Mouse (Mus musculus) urinary bladder, adult 18-20 months (tissue): ENCODE results near the gene Trim9.

Experiments used
- DNase-seq, 2 experiments: peaks; one replicate each; pipeline ENCODE4 v3.0.0; 2022; ENCODE audit warnings: low spot score in 2 of 2, mixed read lengths in 2 of 2

Gene Trim9

DNA sequence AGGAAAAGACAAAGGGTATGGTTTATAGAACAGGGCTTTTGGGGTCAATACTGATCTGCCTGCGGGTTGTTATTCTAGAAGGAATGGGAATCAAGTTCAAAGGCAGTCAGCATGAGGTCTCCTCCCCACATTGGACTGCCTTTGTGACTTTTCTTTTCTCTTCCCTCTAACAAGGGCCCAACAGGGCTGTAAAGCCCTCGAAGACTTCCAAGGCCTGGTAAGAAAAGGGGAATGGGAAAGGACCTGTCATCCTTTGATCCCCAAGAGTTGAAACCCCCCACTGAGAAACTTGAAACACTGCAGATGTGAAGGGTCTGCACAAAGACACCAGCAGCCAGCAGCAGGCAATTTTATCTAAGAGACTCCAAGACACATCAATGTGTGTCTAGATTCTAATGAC, 21.0 kb downstream of the Trim9 start:
- DNase-seq: no peak

DNA sequence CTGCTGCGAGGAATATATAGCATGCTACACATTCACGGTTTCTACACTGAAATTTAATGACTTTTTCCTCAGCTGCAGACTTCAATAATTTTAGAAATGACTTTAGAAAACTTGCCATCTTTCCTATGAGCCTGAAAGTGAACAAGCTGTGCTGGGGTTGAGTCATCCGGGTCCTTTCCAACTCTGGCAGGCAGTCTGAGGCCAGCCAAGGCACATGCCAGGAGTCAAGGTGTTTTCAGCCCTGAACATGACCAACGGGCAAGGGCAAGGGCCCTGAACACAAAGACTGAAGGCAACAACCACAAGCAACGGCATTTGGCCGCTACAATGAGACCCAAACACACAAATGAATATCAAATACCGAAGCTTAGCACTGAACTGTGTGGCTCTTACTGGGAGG, 21.6 kb downstream of the Trim9 start:
- no peak for DNase-seq

DNA sequence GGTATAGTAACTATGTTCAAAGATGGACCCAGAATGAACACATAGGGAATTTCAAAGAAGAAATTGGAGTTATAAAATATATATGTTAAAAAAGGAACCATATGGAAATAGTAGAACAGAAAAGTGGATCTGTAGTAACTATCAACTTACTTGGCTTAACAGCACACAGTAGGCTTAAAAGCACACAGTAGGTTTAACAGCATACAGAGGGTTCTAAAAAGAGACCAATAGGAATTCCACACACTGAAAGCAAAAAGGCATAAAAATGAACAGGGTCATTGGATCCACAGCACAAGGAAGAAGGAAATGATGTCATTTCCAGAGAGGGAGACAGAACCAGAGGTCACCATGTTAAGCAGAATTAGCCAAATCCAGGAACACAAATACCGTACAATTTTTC, 24.6 kb downstream of the Trim9 start:
- DNase-seq: no peak

DNA sequence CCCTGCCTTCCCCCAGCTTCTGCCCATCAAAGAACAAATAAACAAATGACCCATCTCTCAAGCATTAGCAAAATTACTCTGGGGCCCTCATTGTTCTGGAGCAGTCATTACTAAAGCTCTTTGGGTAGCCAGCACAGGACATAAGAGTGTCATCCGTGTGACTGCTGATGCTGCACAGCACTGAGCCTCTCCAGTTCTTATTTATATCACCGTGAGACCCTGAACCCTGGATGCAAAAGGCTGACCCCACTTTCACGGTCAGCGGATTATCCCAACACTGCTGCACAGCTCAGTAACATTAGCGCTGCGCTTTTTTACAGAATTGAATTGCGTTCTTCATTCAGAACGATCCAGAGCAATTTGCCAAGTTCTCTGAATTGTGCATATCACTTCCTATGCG, 31.3 kb downstream of the Trim9 start:
- DNase-seq: no peak

DNA sequence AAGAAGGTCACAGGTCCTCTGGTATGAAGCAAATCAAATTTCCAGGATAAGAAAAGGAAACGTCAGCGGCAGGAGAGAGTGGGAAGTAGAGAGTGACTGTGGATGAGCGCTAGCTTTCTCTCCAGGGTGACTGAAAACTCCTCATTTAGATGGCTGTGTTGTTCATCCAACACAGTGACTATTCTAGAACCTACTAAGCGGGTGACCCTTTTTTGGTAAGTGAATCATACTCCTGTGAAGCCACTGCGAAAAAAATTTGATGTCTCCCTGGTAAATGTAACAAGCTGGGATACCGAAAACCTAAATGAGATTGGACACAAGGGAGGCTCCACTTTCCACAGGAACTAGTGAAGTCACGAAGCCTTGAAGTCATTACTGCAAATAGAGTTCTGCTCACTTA, 39.5 kb downstream of the Trim9 start:
- DNase-seq: no peak

DNA sequence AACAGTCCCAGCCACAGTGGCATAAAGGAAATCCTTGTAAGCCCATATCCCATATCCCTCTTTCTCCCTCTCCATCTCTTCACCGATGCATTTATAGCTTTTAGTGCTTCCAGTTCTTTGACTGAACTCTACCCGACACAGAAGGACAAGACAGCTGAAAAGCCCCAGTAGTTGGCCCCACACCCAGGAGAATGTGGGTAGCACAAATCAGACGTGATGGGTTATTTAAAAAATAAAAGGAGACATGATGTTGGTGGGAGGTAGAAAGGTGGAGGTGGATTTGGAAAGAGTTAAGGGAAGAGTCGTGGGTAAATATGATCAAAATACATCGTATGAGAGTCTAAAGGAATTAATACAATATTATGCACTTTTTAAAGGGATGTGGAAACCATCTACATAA, 40.4 kb downstream of the Trim9 start:
- DNase-seq: no peak

DNA sequence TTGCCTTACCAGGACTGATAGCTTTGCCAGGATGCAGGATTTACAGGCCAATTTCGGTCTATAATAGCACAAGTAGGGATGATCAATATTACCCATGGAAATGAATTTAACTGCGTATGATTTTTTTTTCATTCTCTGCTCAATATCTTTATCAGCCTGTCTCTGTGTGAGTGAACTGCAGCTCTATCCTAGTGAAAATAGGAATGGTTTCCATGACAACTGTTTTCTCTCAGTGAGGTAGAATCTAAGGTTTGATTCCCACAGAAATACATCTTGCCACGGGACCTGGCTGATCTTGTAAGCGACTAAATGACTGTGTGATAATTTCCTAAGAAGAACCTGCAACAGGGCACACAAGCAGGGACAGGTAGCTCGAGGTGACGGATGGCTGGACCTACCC, 43.4 kb downstream of the Trim9 start:
- DNase-seq: no peak

DNA sequence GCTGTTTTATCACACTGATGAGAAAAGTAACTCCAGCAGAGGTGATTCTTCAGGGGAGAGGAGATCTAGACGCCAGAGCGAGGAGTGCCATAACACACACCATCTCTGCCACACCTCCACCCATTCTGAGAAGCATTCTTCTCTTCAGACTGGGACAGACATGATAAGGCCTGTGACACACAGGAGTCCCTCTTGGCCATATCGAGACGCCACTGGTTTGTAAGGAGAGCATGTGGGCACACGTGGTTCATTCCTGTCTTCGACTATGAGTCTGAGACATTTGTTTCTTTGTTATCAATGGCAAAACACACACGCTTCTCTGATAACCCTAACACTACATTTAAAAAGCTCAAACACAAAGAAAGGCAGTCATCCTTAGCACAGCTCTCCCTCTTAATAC, 43.9 kb downstream of the Trim9 start:
- DNase-seq: no peak

DNA sequence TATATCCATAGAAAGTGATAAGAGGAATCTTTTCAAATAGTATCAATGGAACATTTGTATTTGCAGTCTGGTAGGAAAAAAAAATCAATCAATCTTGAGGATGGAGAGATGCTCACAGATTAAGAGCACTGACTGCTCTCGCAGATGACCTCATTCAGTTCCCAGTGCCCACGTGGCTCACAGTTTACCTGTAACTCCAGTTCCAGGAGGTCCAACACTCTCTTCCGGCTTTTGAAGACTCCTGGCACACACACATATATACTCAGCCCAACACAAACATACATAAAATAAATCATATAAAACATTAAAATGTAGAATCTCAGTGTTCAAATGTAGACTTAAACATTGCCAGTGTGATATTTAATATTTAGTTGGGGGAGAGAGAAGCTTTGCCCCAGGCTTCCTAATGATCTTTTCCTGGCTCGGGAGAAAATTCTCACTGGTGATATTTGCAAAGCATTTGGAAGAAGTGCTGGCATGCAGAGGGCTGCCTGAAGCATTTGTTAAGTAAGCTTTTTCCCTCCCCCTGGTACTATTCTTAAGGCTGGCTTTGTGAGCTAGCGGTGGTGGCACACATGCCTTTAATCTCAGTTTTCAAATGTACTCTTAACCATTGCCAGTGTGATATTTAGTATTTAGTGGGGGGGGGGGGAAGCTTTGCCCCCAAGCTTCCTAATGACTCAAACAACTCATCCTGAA, 45.2 kb downstream of the Trim9 start:
- no peak for DNase-seq

DNA sequence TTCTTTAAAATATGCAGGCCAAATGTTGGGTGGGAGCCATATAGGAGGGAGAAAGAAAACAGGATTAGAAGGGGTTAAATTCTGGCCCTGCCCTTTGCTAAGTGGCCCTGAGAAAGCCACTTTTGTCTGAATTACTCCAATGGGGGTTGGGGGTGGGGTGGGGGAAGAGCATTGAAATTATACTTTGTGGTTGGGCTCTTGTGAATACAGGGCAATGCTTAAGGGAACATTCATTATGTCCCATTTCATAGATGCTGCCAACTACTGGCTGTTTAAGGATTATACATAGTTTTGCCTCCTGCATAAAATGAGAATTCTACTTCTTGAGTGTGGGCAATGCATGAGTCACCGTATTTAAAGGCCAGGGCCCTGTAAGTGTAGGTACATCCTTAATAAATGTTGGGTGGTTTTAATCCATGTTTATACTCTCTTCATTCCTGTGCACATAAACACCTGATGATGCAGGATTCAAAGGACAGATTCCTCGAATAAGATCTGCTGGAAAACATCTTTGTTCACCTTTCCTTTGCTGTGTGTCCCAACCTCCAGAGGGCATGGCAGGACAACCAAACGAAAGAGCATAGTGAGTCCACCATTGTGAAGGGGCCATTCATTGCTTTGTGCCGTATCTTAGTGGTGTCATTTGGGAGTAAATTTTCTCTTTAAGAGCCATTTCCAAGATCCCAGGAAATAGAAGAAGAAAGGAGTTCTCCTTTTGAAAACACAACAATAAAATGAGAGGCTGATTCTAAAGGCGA, 53.3 kb downstream of the Trim9 start:
- no peak for DNase-seq

DNA sequence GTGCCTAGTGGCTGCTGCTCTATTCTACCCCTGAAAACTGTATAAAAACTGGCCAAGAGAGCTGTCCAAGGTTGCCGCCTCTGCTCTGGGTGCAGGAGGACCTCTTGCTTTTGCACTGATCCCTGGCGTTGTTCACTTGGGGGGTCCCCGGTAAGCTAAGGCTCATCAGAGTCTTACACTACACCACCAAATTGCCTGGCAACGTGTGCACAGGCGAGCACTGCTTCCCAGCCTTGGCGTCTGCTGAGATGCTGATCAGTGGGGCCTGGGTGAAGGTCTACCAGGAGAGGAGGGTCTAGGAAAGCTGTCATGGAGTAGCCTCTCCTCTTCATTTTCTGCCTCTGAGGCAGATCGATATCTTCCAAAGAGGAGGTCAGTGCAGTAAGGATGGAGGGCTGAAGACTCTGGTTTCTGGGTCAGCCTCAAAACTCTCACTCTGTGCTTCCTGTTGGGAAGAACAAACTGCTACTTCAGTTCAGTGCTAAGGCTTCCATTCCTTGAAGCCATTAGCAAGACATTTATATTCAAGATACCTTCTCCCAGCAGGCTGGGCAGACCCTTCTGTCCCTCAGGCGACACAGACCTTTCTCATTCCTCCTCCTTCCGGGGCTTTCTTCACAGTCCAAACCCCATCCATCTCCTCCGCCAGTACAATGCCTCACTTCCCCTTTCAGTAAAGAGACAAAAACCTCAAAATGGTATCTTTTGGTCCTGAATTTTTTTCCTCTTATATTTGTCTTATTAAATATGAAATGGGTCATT, 54.1 kb downstream of the Trim9 start:
- DNase-seq: no peak

DNA sequence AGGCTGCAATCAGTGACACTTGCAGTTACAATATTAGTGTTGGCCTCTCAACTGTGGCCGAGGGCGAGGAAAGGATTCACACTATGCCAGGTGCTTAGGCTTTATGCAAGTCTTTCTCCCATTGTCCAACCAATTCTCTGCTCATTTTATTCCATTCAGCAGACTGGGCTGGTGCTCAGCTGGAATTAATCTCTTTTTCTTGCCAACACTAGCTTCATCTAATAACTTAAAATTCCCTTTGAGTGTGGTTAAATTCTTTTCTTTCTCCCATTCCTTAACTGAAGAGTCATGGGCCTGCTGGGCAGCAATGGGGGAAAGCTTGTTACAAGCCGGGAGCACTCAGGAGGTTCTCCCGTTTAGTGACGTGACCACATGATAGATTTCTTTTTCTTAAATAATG, 61.9 kb downstream of the Trim9 start:
- DNase-seq: no peak

DNA sequence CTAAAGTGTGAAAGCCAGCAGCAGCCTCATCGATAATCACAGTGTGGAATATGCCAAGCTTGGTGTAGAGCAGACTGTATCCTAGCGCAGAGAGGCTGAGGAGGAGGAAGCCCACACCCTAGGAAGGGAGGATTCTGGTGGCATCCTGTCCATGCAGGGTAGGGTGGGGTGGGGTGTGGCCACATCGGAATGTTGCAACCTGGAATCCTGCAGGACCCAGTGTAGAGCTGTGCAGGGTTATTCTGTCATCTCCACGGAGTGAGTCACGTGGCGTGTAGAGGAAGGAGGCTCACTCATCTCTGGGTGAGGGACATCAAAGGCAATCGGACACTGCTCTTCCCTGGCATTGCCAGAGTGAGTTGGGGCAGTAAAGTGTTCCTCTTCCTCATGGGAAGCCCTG, 62.4 kb downstream of the Trim9 start:
- DNase-seq: no peak

DNA sequence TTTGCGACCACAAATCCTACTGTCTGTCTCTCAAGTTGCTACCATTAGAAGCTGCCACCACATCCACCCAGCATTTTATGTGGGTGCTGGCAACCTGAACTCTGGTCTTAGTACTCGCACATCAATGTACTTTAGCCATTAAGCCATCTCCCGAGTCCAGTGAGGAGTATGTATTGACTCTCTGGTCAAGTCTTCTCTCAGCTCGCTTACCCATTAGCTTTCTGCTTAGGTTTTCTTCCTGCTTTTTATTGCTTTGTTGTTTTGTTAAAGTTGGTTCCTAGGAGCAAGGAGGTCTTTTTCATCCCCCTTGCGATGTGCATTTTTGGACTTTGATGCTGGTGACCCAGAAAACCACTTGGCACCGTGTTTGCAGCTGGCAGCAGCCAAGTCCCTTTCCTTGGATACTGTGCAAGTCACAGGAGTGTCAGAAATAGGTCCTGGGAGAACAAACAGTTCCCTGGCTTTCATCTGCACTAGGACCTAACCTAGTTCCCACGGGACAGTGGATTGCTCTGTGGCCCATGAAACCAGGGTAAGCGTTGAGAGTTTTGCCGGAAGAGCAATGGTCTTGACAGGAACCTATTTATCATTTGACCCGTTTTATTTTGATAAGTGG, 64.2 kb downstream of the Trim9 start:
- no peak for DNase-seq

DNA sequence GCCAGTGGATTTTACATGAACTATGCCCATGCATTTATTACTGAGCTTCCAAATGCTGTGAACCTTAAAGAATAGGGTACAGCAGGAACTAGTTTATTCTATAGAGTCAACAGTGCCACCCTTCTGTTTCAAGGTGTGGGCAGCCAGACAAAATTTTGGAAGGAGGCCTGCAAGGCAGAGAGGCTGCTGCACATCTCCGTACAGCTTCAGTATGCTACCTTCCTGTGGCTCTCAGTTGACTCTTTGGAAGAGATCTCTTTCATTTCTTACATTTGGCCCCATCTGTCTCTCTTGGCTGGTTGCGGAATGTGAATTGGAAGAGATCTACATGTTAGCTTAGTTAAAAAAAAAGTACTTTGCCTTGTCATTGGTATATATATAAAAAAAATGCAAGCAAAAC, 66.5 kb downstream of the Trim9 start:
- no peak for DNase-seq

DNA sequence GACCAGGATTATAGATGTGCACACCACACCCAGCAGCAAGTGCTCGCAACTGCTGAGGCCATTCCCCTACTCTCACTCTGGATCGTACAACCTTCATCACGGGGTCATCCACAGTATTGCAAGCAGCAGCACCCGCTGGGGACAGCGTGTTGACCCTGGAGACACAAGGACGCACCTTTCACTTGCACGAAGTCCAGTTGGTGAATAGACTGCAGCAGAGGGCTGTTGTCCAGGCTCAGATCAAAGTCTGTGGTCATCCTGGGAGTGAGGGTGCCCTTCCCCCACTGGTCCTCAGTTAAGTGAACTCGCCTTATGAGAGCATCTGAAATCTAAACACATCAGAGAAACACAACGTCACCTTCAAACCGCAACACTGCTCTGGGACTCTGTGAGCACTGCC, 67.0 kb downstream of the Trim9 start:
- DNase-seq: no peak

DNA sequence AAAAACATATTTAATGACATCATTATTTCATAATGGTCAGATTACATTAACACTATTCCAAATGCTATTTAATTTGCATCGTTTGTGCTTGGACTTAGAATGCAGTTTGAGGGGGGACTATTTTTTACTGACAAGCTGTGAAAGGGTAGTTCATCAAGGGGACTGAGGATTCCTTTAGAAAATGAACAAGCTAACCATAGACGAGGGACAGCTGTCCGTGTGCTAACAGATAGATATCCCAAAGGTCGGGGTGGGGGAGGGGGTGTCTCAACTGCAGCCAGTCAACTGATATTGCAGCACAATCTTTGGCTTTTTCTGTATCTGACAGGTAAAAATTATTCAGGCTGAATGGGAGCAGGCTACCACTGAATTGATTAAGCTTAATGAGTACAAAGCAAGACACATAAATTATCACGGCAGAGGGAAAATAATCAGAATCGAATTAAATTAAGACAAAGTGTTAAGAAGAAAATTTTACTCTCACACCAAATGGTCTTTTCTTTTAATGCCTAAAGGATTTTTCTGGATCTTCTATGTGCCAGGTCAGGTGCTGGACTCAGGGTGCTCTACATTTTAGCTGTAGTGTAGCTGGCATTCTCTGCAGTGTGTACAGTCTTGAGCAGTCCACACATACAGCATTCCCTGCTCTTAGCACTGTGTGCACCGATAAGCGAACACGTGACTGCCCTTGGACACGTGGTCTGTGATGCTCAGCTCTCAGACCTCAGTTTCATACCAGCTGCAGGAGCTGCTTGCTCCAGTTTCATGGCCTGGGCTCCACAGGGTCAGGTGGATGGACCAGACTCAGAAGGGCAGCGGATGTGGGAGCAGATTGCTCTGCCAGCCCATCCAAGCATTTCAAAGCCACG, 70.1 kb downstream of the Trim9 start:
- no peak for DNase-seq

DNA sequence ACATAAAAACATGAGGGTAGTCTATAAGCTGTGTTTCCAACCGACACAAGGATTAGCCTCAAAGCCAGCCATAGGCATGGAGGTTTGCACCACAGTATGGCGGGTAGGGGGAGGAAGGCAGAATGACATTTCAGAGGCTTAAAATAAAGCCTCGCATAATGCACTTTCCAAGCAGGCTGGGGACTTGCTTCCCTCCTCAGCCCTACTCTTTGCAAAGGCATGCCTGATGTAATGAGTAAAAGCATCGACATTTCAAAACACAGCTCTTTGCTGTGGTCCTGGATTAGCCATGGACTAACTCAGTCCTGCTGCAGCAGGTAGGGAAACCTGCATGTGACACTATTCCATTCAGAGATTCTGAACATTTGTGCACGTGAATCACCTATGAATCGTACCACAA, 77.7 kb downstream of the Trim9 start:
- no peak for DNase-seq

DNA sequence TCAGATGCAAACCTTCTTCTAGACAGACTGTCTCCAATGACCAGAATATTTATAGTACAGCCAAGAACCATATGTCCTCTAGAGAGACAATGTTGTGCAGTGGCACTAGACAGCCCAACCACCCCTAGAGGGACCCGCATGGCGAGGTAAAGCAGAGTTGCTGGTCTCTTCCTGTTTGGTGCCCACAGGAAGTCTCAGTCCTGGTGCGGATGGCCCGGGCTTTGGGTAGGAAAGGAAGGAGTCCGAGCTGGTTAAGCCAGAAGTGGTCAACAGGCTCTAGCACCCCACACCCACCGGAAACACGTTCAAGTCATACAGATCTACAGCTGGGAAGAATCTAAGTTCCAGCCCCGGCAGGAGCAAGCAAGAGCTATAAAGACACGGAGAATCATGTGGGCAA, 80.1 kb downstream of the Trim9 start:
- no peak for DNase-seq

DNA sequence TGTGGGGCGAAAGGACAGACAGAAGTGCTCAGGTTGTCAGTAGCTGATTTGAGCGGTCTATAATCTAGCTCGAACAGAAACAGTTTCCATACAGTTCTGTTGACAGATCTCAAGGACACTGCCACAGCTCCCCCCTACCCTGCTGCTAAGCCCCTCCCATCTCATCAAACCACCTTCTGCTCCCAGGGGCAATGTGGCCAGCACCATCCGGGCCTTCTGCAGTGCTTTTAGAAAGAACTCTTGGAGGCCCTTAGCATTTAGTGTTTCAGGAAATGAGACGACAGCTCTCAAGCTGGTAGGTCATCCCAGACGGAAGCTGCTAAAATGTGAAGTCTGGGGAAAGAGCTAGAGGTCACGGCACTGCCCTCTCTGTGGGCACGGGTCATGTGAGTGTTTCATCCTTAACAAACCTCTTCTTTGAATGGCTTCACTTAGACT, 80.9 kb downstream of the Trim9 start:
- DNase-seq: no peak

DNA sequence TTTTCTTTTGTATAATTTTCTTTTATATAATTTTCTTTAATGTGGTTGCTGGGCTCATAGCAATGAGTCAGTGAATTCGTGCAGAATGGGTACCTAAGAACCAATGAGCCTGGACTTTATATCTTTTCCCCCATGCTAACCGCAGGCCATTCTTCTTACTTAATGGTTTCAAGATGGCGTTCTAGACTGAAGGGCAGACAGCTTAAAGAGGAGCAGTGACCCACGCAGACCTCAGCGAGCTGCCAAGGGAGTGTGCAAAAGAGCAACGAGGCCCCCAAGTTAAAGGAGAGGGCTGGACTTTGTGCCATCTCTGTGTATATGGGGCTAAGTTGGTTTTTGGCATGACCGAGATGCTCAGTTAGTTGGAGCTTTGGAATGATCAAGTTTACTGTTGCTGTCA, 83.7 kb downstream of the Trim9 start:
- DNase-seq: no peak
